Mouse (Mus musculus) testis, adult 10 weeks (tissue): ENCODE measurements around the gene Rapsn. TPM values are rescaled to one million over a fixed set of nuclear protein-coding genes. Genes with fewer than 3 reads are reported as not detected.

Experiments used
- polyA plus RNA-seq: library from polyadenylated mRNA; stranded (reverse); fragments of 350-450 nt; fragmentation: Illumina TruSeq; extraction: RNeasy Lipid Tissue Mini Kit (QIAGEN cat#74804); gene quantifications from one replicate; pipeline ENCODE4 v1.2.3, GENCODE M21; 2014; ENCODE audit warnings: low read depth, low replicate concordance

Gene Rapsn
- not detected for polyA plus RNA-seq

DNA sequence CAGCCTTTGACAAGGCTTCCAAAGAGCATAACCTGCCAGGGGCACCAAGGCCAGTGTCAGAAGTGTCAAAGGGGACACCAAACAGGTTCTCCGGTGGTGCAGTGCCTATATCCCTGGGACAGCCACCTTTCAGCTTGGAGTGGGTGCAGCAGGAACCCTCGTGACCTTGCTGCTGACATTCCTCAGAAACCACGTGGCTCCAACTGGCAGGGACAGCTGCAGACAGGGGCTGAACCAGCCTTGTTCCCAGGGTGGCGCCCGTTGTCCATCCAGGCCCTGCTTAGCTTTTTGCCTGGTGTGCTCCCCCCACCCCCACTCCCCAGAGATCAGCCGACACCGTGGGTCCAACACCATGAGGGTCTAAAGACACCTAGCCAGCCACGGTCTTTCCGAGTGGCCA, at the start of gene Rapsn:
Rapsn (plus strand) TSS at position 236 of the 400 bp plus-strand sequence.

GRCm38 (mm10) chr2:91053934-91054382, 18.5 kb downstream of the Rapsn start, which contains the start of gene Psmc3:
Gene Psmc3, plus strand, starts transcription at chr2:91054009.

GRCm38 (mm10) chr2:91070076-91070800, 34.8 kb downstream of the Rapsn start, which contains the start of gene Slc39a13:
Gene Slc39a13, minus strand, starts transcription at chr2:91070417.

GRCm38 (mm10) chr2:91081775-91082695, 46.6 kb downstream of the Rapsn start, which contains the start of gene Spi1:
Gene Spi1, plus strand, starts transcription at chr2:91082390.

Other genes starting within 250 kb of the Rapsn start
- 1,405 TPM for gene Mtch2, start 188.5 kb upstream of the Rapsn start, polyA plus RNA-seq
- not detected for gene C1qtnf4, start 149.8 kb upstream of the Rapsn start, polyA plus RNA-seq
- gene Kbtbd4, start 130.9 kb upstream of the Rapsn start, polyA plus RNA-seq, result 24.8 TPM
- 133 TPM for gene Ndufs3, start 130.8 kb upstream of the Rapsn start, polyA plus RNA-seq
- 40.5 TPM for gene Celf1, start 95.2 kb upstream of the Rapsn start, polyA plus RNA-seq
- gene Psmc3, start 18.4 kb downstream of the Rapsn start, polyA plus RNA-seq, result 727 TPM
- 6.5 TPM for gene Slc39a13, start 34.8 kb downstream of the Rapsn start, polyA plus RNA-seq
- 1.7 TPM for gene Spi1, start 46.8 kb downstream of the Rapsn start, polyA plus RNA-seq
- gene Mybpc3, start 82.5 kb downstream of the Rapsn start, polyA plus RNA-seq, result not detected
- 3.1 TPM for gene Madd, start 148.2 kb downstream of the Rapsn start, polyA plus RNA-seq
- 0.59 TPM for gene Nr1h3, start 167.2 kb downstream of the Rapsn start, polyA plus RNA-seq
- 11.8 TPM for gene Acp2, start 167.3 kb downstream of the Rapsn start, polyA plus RNA-seq
- gene Ddb2, start 201.4 kb downstream of the Rapsn start, polyA plus RNA-seq, result 16.6 TPM
- 0.59 TPM for gene Pacsin3, start 220.3 kb downstream of the Rapsn start, polyA plus RNA-seq
- 23.0 TPM for gene Arfgap2, start 229.4 kb downstream of the Rapsn start, polyA plus RNA-seq